Mouse (Mus musculus) liver, adult 2 months (tissue): Measurements from ENCODE around the gene Ankrd40. TPM values are rescaled to one million over a fixed set of nuclear protein-coding genes. Genes with fewer than 3 reads are reported as not detected.

Source experiments
- DNase-seq: peaks from one replicate; pipeline ENCODE4 v3.0.0-alpha.2; 2011; ENCODE audit warnings: low read depth, low spot score; ENCODE audit errors: extremely low read depth
- H3K27ac ChIP-seq: fragments of 200-500 bp; replicated peaks from 2 replicates; pipeline ENCODE4 v1.5.1; 2012; ENCODE audit warnings: low read depth, mild to moderate bottlenecking, control low read depth, inconsistent platforms, low read length; ENCODE audit not compliant: insufficient read depth
- H3K27me3 ChIP-seq: fragments of 200-500 bp; 2 replicates; pipeline ENCODE4 v1.6.1; 2012; ENCODE audit warnings: mild to moderate bottlenecking, moderate library complexity, low read length, inconsistent platforms; ENCODE audit not compliant: control insufficient read depth, insufficient read depth
- H3K36me3 ChIP-seq: fragments of 200-500 bp; 2 replicates; pipeline ENCODE4 v1.6.1; 2012; ENCODE audit warnings: low read length, inconsistent platforms; ENCODE audit not compliant: control insufficient read depth, insufficient read depth
- H3K4me1 ChIP-seq: fragments of 200-500 bp; 2 replicates; pipeline ENCODE4 v1.6.1; 2011; ENCODE audit warnings: low read length; ENCODE audit not compliant: control insufficient read depth, insufficient read depth
- H3K4me3 ChIP-seq: fragments of 200-500 bp; 2 replicates; pipeline ENCODE4 v1.5.1; 2011; ENCODE audit warnings: low read depth, mild to moderate bottlenecking, control low read depth, low read length, moderate library complexity; ENCODE audit not compliant: insufficient read depth
- H3K79me2 ChIP-seq: fragments of 200-500 bp; 2 replicates; pipeline ENCODE4 v1.6.1; 2012; ENCODE audit warnings: inconsistent platforms, mild to moderate bottlenecking, low read length, moderate library complexity; ENCODE audit not compliant: control insufficient read depth, insufficient read depth
- H3K9ac ChIP-seq: fragments of 200-500 bp; 2 replicates; pipeline ENCODE4 v1.6.1; 2012; ENCODE audit warnings: low read depth, mild to moderate bottlenecking, control low read depth, inconsistent platforms, low read length
- CTCF ChIP-seq: fragments of 200-500 bp; IDR thresholded peaks from 2 replicates; pipeline ENCODE4 v1.5.1; 2011; ENCODE audit warnings: low read depth, low read length, control low read depth
- POLR2A ChIP-seq: fragments of 200-500 bp; IDR thresholded peaks from 2 replicates; pipeline ENCODE4 v1.6.1; 2011; ENCODE audit warnings: low read length, control low read depth; ENCODE audit not compliant: insufficient read depth; ENCODE audit errors: extremely low read depth
- WGBS: fragments of 180-500 bp; shearing (Covaris S2); methylation state at CpG from one replicate; pipeline ENCODE4 v1.1.7; 2018; 5-methylcytosine and 5-hydroxymethylcytosine counted together
- polyA plus RNA-seq: library from polyadenylated mRNA; depleted of rRNA; stranded (reverse); fragments of >200 nt; gene quantifications from 2 replicates; pipeline ENCODE4 v1.2.3, GENCODE M21; 2012
- total RNA-seq: library from RNA; depleted of rRNA; stranded (reverse); fragments of >200 nt; gene quantifications from 2 replicates; pipeline ENCODE4 v1.2.3, GENCODE M21; 2014

The Ankrd40 gene
- total and polyA plus RNA-seq, 2 experiments = 30.0 to 47.6 TPM

DNA sequence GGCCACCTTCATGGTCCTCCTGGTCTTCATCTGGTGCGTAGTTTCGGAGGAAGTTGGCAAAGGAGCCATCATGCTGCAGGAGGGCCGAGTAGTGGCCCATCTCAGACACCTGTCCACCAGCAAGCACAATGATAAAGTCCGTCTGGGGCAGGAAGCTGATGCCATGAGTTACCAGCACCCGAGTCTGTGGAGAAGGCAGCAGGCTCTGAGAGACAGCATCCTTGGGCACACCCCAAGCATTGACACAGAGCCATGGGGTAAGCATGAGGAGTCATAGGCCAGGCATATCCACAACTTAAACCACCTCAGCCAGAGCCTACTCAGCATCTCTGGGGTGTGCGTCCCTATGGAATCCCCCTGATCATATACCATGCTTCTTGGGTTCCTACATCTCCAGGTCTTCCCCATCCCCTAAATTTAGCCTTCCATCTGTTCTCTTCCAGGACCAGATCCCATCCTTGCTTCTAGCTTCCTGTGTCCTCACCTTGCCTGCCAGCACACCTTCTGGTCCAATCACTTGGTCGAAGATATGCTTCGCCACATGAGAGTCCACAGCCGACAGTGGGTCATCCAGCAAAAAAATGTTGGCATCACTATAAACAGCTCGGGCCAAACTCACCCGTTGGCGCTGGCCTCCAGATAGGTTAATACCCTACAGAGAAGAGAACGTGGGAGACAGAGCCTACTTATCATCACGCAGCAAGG lies 33.5 kb downstream of the Ankrd40 start:
- DNase-seq = peak; percentile 85
- Histone ChIP-seq H3K79me2 (no peaks in the 10 kb centered on the region), H3K4me3 (no peak overlapping the region), H3K27me3 (no peaks in the 10 kb centered on the region), H3K9ac (peak overlapping the region; percentile 29), H3K4me1 (peaks cover 20% of the 10 kb centered on the region), H3K27ac (peak overlapping the region; percentile 96), H3K36me3 (peaks cover 34% of the 10 kb centered on the region; the same call in 1 of the 2 replicates)
- WGBS = 54% methylated on average over 14 of the region's 14 CpGs
- TF ChIP-seq CTCF = no peak

DNA sequence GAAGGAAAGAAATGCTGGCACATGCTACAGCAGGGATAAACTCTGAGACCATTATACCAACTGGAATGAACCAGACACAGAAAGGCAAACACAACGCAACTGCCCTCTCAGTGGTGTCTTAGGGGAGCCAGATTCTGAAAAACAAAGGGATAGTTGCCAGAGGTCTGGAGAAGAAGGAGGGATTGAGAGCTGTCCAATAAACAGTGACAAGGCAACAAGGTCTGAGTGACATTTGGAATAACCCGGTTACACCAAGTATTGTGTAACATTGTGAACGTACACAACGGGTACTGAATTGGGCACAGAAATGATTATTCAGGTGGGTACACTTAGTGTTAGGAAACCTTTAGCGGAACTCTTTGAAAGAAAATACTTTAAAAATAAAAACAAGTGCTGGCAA lies 34.3 kb downstream of the Ankrd40 start:
- peak; percentile 100 for DNase-seq
- no peak overlapping the region for H3K4me3 ChIP-seq
- peaks cover 20% of the 10 kb centered on the region for H3K4me1 ChIP-seq
- H3K27me3 ChIP-seq = no peaks in the 10 kb centered on the region
- H3K9ac ChIP-seq = no peak overlapping the region; the same call in 1 of the 2 replicates
- peaks cover 33% of the 10 kb centered on the region; the same call in 1 of the 2 replicates for H3K36me3 ChIP-seq
- 23% methylated on average over 5 of the region's 5 CpGs for WGBS
- H3K27ac ChIP-seq = peak overlapping the region; percentile 96
- no peaks in the 10 kb centered on the region for H3K79me2 ChIP-seq
- TF ChIP-seq CTCF = no peak
- no peak for TF ChIP-seq POLR2A

DNA sequence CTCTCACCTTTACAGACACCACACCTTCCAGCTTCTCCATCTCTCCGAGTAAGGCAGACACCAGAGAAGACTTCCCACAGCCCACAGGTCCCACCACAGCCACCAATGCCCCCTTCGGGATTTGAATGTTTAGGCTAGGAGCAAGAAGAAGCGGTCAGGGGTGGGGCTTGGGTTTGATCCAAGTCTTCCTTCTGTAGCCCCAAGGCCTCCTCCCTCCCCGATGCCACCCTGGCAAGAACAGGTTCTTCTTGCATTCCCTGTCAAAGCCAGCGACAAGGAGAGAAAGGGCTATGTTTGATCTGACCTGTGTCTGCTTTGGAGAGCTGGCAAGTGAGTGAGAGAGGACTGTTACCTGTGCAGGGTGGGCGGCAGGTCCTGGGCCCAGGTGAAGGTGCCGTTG lies 35.9 kb downstream of the Ankrd40 start:
- Histone ChIP-seq H3K79me2 (no peaks in the 10 kb centered on the region), H3K36me3 (peaks cover 31% of the 10 kb centered on the region; the same call in 1 of the 2 replicates), H3K4me3 (no peak overlapping the region), H3K4me1 (peaks cover 20% of the 10 kb centered on the region), H3K27me3 (no peaks in the 10 kb centered on the region), H3K9ac (no peak overlapping the region), H3K27ac (0 out of 2 replicates have a peak overlapping the region, but pooled peaks have one; percentile 14)
- no peak for TF ChIP-seq POLR2A
- no peak for TF ChIP-seq CTCF
- 85% methylated on average over 7 of the region's 7 CpGs for WGBS
- DNase-seq = no peak

DNA sequence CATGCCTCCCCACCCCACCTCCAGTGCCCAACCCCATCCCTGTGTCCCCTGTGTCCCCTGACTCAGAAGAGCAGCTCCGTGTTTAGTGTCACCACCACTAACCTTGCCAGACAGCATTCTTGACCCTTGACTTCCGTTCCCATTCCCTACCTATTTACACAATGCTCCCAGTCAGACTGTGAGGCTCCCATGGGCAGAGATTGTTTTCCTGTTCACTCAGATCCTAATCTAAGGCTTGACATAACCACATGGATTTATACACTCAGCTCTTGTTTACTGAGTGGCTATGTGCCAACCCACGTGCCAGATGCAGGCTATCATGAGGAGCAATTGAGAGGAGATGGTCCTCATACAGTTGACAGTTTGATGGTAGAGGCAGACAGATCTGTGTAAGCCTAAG lies 37.5 kb downstream of the Ankrd40 start:
- 0 out of 2 replicates have a peak overlapping the region, but pooled peaks have one; percentile 10 for H3K9ac ChIP-seq
- no peak for TF ChIP-seq CTCF
- no peak for TF ChIP-seq POLR2A
- WGBS = 17% methylated on average over 3 of the region's 3 CpGs
- peak; percentile 90 for DNase-seq
- H3K4me3 ChIP-seq = no peak overlapping the region
- no peaks in the 10 kb centered on the region for H3K79me2 ChIP-seq
- H3K36me3 ChIP-seq = peaks cover 27% of the 10 kb centered on the region; the same call in 1 of the 2 replicates
- peaks cover 24% of the 10 kb centered on the region for H3K4me1 ChIP-seq
- H3K27me3 ChIP-seq = no peaks in the 10 kb centered on the region
- peak overlapping the region; percentile 46 for H3K27ac ChIP-seq

DNA sequence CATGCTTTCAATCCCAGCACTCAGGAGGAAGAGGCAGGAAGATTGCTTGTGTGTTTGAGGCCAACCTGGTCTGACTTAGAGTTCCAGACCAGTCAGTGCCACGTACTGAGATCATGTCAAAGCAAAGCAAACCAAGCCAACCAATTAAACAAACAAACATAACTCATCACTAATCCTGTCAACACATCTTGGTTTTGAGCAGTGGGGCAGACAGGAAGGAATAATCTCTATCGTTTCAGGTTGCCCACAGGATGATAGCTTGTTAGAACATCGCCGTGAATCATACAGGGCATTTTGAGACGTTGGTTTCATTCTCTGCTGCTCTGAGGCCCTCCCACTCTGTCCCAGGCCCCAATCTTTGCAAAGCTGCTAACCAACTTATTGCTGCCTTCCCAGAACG lies 42.2 kb downstream of the Ankrd40 start:
- 63% methylated on average over 6 of the region's 6 CpGs for whole genome bisulfite sequencing
- peak; percentile 50 for DNase-seq
- no peaks in the 10 kb centered on the region for H3K79me2 ChIP-seq
- H3K4me3 ChIP-seq = no peak overlapping the region
- peak overlapping the region; percentile 47 for H3K27ac ChIP-seq
- H3K36me3 ChIP-seq = peaks cover 8% of the 10 kb centered on the region; the same call in 1 of the 2 replicates
- H3K27me3 ChIP-seq = no peaks in the 10 kb centered on the region
- H3K4me1 ChIP-seq = peaks cover 19% of the 10 kb centered on the region
- H3K9ac ChIP-seq = no peak overlapping the region
- TF ChIP-seq CTCF (no peak), POLR2A (no peak)

DNA sequence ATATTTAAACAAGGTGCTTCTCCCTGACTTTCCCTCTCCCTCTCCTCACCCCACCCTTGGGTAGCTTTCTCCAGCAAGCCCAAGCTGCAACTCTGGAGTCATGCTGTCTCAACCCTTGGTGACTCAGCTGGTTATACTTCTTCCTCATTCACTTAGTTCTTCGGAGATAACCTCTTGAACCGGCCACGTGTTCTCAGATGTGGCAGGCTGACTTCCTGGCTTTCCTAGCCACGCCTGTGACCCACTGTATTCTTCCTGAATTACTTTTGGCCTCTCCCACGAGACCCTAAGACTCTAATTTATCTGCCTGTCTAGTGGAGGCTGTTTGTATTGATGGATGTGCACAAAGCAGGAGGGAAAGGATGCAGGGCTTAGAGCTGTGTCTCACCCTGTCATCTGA lies 43.0 kb downstream of the Ankrd40 start:
- H3K4me1 ChIP-seq = peaks cover 12% of the 10 kb centered on the region
- H3K27me3 ChIP-seq = no peaks in the 10 kb centered on the region
- H3K36me3 ChIP-seq = peaks cover 8% of the 10 kb centered on the region; the same call in 1 of the 2 replicates
- no peak overlapping the region for H3K4me3 ChIP-seq
- TF ChIP-seq POLR2A = no peak
- TF ChIP-seq CTCF = no peak
- peak overlapping the region; percentile 10 for H3K27ac ChIP-seq
- no peaks in the 10 kb centered on the region for H3K79me2 ChIP-seq
- WGBS = 23% methylated on average over 5 of the region's 5 CpGs
- no peak for DNase-seq
- no peak overlapping the region for H3K9ac ChIP-seq
